Mouse (Mus musculus): ENCODE measurements around the gene C2cd5.
A peak's percentile ranks its signal among the peaks of the same experiment; 100 is the strongest.

DNA sequence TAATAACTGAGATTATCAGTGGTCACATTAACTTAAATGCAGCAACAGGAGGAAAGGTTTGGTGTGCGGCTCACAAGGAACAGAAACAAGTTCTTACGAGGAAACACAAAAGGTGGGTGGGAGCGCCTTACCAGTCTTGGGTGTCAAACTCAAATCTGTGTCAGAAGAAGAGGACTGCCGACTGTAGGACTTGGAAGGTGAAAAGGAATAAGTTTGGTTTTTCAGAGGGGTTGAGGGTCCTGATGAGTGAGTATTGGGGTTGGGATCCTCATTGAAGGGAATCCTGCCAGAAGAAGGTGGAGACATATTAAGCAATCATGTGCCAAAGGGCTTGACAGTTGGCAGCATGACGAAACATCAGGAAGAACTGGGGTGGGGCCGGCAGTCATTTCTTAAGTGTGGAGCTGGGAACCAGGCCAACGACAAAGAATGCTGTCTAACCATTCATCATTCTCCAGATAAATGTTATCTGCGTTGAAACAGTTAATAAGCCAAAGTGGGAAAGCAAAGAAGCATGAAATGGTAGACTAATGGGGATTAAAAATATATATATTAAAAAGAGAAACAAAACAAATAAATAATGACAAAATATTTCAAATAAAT is 27.4 kb downstream of the C2cd5 start:
- TF ChIP-seq CTCF (IDR thresholded peaks at IDR 0.05; ENCODE audit: low read depth) (no peak), EP300 (IDR thresholded peaks at IDR 0.05; ENCODE audit: low read depth) (peak; percentile 28; the same call in 1 of the 2 replicates)

Measured in liver, postnatal 0 days (tissue).